Mouse (Mus musculus) heart, postnatal 0 days (tissue): ENCODE data around the gene Kmt2e. TPM values are rescaled to one million over a fixed set of nuclear protein-coding genes. Genes with fewer than 3 reads are reported as not detected.

Source experiments
- ATAC-seq: fragments of 200-750 bp; cut with Nextera tagmentation; 2 replicates; pipeline ENCODE4 v1.8.0; 2017; ENCODE audit warnings: low read depth, moderate number of reproducible peaks, moderate library complexity; ENCODE audit not compliant: insufficient read depth
- DNase-seq: peaks from one replicate; pipeline ENCODE4 v3.0.0-alpha.2; 2016; ENCODE audit warnings: low spot score
- H3K27ac ChIP-seq: fragments of 300-500 bp; sonication (generic); 2 replicates; pipeline ENCODE4 v1.5.1; 2014; ENCODE audit warnings: low read depth, mild to moderate bottlenecking
- H3K27me3 ChIP-seq: fragments of 300-500 bp; sonication (generic); 2 replicates; pipeline ENCODE4 v1.6.1; 2014; ENCODE audit warnings: low read length, mixed read lengths; ENCODE audit not compliant: control insufficient read depth, insufficient read depth
- H3K36me3 ChIP-seq: fragments of 300-500 bp; sonication (generic); replicated peaks from 2 replicates; pipeline ENCODE4 v1.6.1; 2014; ENCODE audit warnings: low read length, mixed read lengths; ENCODE audit not compliant: control insufficient read depth, insufficient read depth
- H3K4me1 ChIP-seq: fragments of 300-500 bp; sonication (generic); 2 replicates; pipeline ENCODE4 v1.6.1; 2014; ENCODE audit warnings: antibody characterized with exemption; ENCODE audit not compliant: control insufficient read depth, insufficient read depth
- H3K4me2 ChIP-seq: fragments of 300-500 bp; sonication (generic); 2 replicates; pipeline ENCODE4 v1.6.1; 2014; ENCODE audit warnings: low read depth, mild to moderate bottlenecking, low read length, moderate library complexity
- H3K4me3 ChIP-seq: fragments of 300-500 bp; sonication (generic); 2 replicates; pipeline ENCODE4 v1.5.1; 2014; ENCODE audit warnings: low read depth, low read length
- H3K9ac ChIP-seq: fragments of 300-500 bp; sonication (generic); replicated peaks from 2 replicates; pipeline ENCODE4 v1.6.1; 2014; ENCODE audit warnings: low read depth, low read length, mixed read lengths
- H3K9me3 ChIP-seq: fragments of 300-500 bp; sonication (generic); replicated peaks from 2 replicates; pipeline ENCODE4 v1.6.1; 2016; ENCODE audit warnings: low read length; ENCODE audit not compliant: control insufficient read depth
- CTCF ChIP-seq: IDR thresholded peaks from 2 replicates; pipeline ENCODE4 v1.5.1; 2016; ENCODE audit warnings: antibody characterized with exemption, control low read depth, low read depth
- EP300 ChIP-seq: IDR thresholded peaks from 2 replicates; pipeline ENCODE4 v1.6.1; 2016; ENCODE audit warnings: antibody characterized with exemption, low read depth
- WGBS: fragments of 180-500 bp; shearing (Covaris S2); extraction: QIAGEN DNeasy Blood & Tissue Kit; methylation state at CpG from one replicate; pipeline ENCODE4 v1.1.7; 2014; 5-methylcytosine and 5-hydroxymethylcytosine counted together
- polyA plus RNA-seq: library from polyadenylated mRNA; unstranded; fragments of >200 nt; fragmentation: Nextera tagmentation; extraction: Ambion mirVana; gene quantifications from 2 replicates; pipeline ENCODE4 v1.2.1, GENCODE M21; 2015
- total RNA-seq: library from RNA; depleted of rRNA; stranded (reverse); fragments of >200 nt; gene quantifications from 2 replicates; pipeline ENCODE4 v1.2.3, GENCODE M21; 2014; ENCODE audit warnings: low replicate concordance

Gene Kmt2e
- total and polyA plus RNA-seq, 2 experiments from 2014 or later, result 34.5 to 55.0 TPM

- 92% methylated on average over 13 of the region's 13 CpGs for WGBS
- no peak overlapping the region for H3K9ac ChIP-seq
- no peak overlapping the region for H3K4me3 ChIP-seq
- peaks cover 8% of the 10 kb centered on the region for H3K4me1 ChIP-seq
- H3K9me3 ChIP-seq, result no peaks in the 10 kb centered on the region
- no peak overlapping the region for H3K27ac ChIP-seq
- H3K27me3 ChIP-seq, result no peaks in the 10 kb centered on the region
- H3K4me2 ChIP-seq, result no peak overlapping the region
- DNase-seq, result no peak
- peaks cover 46% of the 10 kb centered on the region for H3K36me3 ChIP-seq
- TF ChIP-seq CTCF, result no peak
- TF ChIP-seq EP300, result no peak
- no peak for ATAC-seq
Observed at GRCm38 (mm10) chr5:23513468-23513867, 79.2 kb downstream of the Kmt2e start.

- WGBS, result 89% methylated on average over 10 of the region's 10 CpGs
- H3K27me3 ChIP-seq, result no peaks in the 10 kb centered on the region
- H3K27ac ChIP-seq, result no peak overlapping the region
- no peak overlapping the region for H3K9ac ChIP-seq
- H3K36me3 ChIP-seq, result peaks cover 46% of the 10 kb centered on the region
- H3K9me3 ChIP-seq, result no peaks in the 10 kb centered on the region
- H3K4me2 ChIP-seq, result no peak overlapping the region
- no peak for DNase-seq
- peaks cover 23% of the 10 kb centered on the region for H3K4me1 ChIP-seq
- TF ChIP-seq EP300 (no peak), CTCF (no peak)
- no peak for ATAC-seq
- no peak overlapping the region for H3K4me3 ChIP-seq
Observed at GRCm38 (mm10) chr5:23515038-23515437, 80.8 kb downstream of the Kmt2e start.

GRCm38 (mm10) chr5:23516962-23517361, 82.7 kb downstream of the Kmt2e start:
- Histone ChIP-seq H3K4me3 (no peak overlapping the region), H3K4me1 (peaks cover 27% of the 10 kb centered on the region), H3K27me3 (no peaks in the 10 kb centered on the region), H3K36me3 (peaks cover 46% of the 10 kb centered on the region), H3K4me2 (no peak overlapping the region), H3K9me3 (no peaks in the 10 kb centered on the region), H3K27ac (no peak overlapping the region), H3K9ac (no peak overlapping the region)
- WGBS, result 88% methylated on average over 3 of the region's 3 CpGs
- DNase-seq, result no peak
- ATAC-seq, result no peak
- no peak for TF ChIP-seq CTCF
- no peak for TF ChIP-seq EP300

GRCm38 (mm10) chr5:23517839-23518238, 83.6 kb downstream of the Kmt2e start:
- Histone ChIP-seq H3K9me3 (no peaks in the 10 kb centered on the region), H3K4me3 (no peak overlapping the region), H3K4me1 (peaks cover 27% of the 10 kb centered on the region), H3K27me3 (no peaks in the 10 kb centered on the region), H3K36me3 (peaks cover 42% of the 10 kb centered on the region), H3K9ac (no peak overlapping the region), H3K27ac (peak overlapping the region; percentile 87), H3K4me2 (no peak overlapping the region)
- ATAC-seq, result no peak
- no peak for DNase-seq
- 55% methylated on average over 4 of the region's 4 CpGs for WGBS
- TF ChIP-seq EP300 (no peak), CTCF (no peak)

- H3K4me2 ChIP-seq, result peak overlapping the region; percentile 22; the same call in 1 of the 2 replicates
Observed at GRCm38 (mm10) chr5:23518673-23519072, 84.4 kb downstream of the Kmt2e start.

GRCm38 (mm10) chr5:23519679-23520078, 85.4 kb downstream of the Kmt2e start:
- H3K9me3 ChIP-seq, result no peaks in the 10 kb centered on the region
- 52% methylated on average over 3 of the region's 3 CpGs for WGBS
- H3K4me1 ChIP-seq, result peaks cover 34% of the 10 kb centered on the region
- no peak overlapping the region for H3K4me3 ChIP-seq
- peak overlapping the region; percentile 87 for H3K27ac ChIP-seq
- DNase-seq (peak; percentile 53), ATAC-seq (peak; percentile 67)
- peak overlapping the region; percentile 22; the same call in 1 of the 2 replicates for H3K4me2 ChIP-seq
- no peaks in the 10 kb centered on the region for H3K27me3 ChIP-seq
- 0 out of 2 replicates have a peak overlapping the region, but pooled peaks have one; percentile 19 for H3K9ac ChIP-seq
- no peak for TF ChIP-seq CTCF
- no peak for TF ChIP-seq EP300
- peaks cover 37% of the 10 kb centered on the region for H3K36me3 ChIP-seq

More at GRCm38 (mm10) chr5:23518673-23519072, 84.4 kb downstream of the Kmt2e start:
- TF ChIP-seq EP300 (peak; percentile 78; the same call in 1 of the 2 replicates), CTCF (no peak)
- WGBS, result 11% methylated on average over 3 of the region's 3 CpGs
- H3K9ac ChIP-seq, result peak overlapping the region; percentile 19; the same call in 1 of the 2 replicates
- ATAC-seq (peak; percentile 81), DNase-seq (peak; percentile 90)
- H3K9me3 ChIP-seq, result no peaks in the 10 kb centered on the region
- no peak overlapping the region for H3K4me3 ChIP-seq
- H3K27me3 ChIP-seq, result no peaks in the 10 kb centered on the region
- H3K36me3 ChIP-seq, result peaks cover 38% of the 10 kb centered on the region
- H3K4me1 ChIP-seq, result peaks cover 27% of the 10 kb centered on the region
- H3K27ac ChIP-seq, result peak overlapping the region; percentile 87
